Mouse (Mus musculus) urinary bladder, postnatal 14 days (tissue): ENCODE data around the gene Hlcs.
"Not testable (repeated sequence)": the region's sequence is repeated elsewhere in the genome, so short reads cannot be mapped to it uniquely, and the experiment has no call there.

Experiments
- DNase-seq: peaks from one replicate; pipeline ENCODE4 v3.0.0; 2021; ENCODE audit warnings: low spot score

Hlcs gene

GRCm38 (mm10) chr16:94313229-94314030, at the start of gene Hlcs:
Gene Hlcs, minus strand, starts transcription at chr16:94313571.
- DNase-seq = peak; percentile 98

DNA sequence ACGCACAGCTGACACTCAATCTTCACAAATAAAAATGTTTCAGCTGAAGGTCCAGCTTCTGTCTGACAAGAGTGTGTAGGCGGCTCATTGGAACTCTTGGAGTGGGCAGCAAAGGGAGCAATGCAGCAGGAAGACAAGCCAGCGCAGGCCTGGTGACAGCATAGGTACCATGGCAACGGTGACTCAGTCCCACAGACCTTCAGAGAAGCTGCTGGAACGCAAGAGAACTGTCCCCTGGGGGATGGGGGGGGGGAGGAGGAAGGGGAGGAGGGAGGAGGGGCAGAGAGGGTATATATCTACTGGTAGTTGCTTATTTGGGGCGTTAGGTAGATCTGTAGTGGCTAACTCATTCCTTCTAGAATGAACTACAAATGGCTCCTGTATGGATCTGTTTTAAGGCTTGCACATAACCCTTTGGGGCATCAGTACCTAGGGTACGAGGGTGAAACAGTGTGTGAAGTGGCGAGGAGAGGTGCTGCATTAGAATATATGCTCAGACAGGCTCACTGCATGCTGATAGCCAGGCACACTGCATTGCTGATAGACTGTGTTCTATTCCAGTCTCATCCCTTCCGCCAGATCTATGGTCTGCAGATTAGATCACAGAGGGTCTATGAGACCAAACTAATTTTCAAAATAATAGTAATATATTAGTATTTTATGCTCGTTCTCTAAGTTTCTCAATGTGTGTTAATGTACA, 49.0 kb upstream of the Hlcs start:
- DNase-seq = peak; percentile 73

DNA sequence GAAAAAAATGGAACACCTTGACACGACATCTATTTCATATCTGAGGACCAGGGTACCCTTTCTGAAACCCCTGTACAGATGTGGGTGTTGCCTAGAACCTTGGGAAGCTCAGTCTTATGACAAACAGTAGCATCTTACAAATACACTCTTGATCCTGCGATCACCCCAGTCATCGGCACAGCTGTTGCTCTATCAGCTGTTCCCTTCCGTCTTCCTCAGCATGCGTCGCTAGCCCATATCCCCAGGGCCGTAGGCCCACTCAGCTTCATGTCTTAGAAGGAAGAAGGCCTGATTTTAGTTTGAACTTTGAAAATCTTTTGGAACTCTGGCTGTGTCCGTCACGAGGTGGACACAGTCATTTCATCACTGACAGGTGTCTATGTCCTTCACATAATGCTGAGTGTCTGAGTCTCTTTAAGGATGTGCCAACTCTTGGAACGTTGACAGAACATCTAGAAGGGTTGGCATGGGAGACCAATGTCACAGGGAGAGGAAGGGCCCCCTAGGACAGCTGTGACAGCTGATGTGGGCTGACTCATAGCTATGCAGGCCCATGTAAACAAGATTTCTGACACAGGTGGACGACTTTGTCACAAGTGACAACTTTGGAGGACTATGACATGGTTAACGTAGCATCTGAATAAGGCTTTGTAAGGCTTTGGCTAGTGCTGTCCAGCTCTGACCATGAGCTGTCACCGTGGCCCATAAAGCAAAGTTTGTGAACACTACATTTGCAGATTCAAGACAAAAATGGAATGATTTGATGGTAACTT, 47.4 kb upstream of the Hlcs start:
- no peak for DNase-seq

GRCm38 (mm10) chr16:94358091-94358490, 44.7 kb upstream of the Hlcs start:
- DNase-seq = no peak

DNA sequence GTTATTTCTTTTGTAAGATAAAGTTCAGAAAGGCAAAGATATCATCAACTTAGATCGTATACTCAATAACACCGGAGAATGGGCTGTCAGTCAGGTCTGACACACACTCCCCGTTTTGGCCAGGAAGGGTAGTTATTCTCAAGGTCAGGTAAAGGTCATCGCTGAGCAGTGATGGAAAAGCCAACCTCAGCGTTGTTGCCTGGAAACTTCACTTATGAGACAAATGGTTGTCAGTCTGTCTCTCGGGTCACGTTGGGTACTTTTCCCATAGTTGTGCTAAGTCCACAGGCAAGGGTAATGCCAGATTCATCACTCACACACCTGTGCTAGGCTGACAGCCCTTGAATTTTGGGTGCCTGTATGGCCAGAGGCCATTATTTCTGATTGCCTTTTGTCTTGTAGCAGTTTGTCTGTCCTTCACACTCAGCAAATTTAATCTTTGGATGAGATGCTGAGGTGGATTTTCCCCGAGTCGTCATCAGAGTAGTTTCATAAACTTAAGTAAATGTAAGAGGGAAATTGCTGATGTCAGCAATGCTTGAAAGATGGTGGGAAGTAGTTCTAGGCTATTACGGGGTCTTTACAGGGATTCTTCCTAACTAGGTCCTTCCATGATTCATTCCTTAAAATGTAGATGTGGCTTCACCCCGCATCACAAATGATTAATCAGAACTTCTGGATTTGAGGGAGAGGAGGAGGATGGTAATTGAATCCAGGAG, 43.6 kb upstream of the Hlcs start:
- no peak for DNase-seq

- DNase-seq = no peak
Measured at GRCm38 (mm10) chr16:94356046-94356445, 42.7 kb upstream of the Hlcs start.

- DNase-seq = no peak
Measured at GRCm38 (mm10) chr16:94354450-94354849, 41.1 kb upstream of the Hlcs start.

DNA sequence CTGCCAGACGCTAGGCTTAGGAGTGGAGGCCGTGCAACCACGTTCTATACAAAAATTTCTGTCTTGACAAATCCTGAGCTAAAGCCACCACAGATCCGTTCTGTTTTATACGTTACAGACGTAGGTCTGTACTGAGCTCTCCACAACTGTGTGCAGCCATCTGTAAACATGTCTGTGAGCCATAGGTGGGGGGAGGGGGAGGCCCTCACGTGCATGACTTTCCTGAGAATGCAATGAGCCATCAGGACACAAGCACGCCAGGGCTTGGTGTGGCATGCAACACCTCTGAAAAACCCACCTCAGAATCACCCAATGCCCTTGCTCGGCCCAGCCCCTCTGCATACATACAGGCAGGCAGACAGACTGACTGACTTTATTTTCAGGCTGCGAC, 36.9 kb upstream of the Hlcs start:
- DNase-seq = no peak

GRCm38 (mm10) chr16:94349588-94350286, 36.4 kb upstream of the Hlcs start:
- DNase-seq = no peak

- DNase-seq = no peak
Measured at GRCm38 (mm10) chr16:94348779-94349178, 35.4 kb upstream of the Hlcs start.

DNA sequence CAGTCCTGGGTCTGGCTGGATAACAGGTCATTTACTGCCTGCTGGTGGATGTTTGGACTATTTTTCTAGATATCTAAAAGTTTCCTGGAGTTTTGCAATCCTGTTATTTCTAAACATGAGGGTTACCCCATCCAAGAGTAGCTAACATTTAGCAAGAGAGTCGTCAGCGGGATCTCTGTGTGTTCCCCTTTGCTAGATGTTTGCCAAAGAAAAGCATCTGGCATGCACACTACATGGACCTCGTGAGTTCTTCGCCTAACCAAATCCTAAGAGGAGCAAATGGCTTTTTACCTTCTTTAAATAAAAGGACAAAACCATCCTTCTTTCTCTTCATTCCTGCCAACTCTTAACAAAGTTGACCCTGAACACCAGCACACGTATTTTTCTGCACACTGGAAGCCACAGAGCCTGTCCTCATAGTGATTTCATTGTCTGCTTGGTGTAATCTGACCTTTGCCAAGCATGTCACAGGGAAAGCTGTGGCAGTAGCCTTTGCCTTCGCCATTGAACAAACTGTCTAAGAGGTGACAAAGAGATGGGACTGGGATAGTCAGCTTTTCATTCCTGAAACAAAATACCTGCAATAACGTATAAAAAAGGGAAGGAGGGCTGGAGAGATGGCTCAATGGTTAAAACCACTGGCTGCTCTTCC, 33.8 kb upstream of the Hlcs start:
- no peak for DNase-seq

DNA sequence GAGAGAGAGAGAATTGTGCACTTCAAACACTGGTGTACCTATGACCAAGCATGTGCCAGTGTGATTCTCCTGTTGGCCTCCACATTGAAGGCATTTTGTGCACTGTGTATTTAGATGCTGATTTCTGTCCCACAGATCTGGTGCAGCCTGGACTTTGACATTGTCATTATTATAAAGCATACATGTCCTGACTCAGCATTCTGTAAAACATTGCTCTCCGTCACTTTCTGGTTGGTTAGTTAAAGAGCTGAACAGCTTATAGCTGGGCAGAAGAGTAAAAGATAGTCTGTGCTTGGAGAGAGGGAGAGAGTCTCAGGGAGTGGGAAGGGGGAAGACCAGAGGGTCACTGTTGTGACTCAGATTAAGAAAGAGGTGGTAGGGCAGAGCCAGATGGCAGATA, 32.4 kb upstream of the Hlcs start:
- DNase-seq = no peak

- not testable (repeated sequence) for DNase-seq
Measured at GRCm38 (mm10) chr16:94339164-94340160, 26.1 kb upstream of the Hlcs start.

DNA sequence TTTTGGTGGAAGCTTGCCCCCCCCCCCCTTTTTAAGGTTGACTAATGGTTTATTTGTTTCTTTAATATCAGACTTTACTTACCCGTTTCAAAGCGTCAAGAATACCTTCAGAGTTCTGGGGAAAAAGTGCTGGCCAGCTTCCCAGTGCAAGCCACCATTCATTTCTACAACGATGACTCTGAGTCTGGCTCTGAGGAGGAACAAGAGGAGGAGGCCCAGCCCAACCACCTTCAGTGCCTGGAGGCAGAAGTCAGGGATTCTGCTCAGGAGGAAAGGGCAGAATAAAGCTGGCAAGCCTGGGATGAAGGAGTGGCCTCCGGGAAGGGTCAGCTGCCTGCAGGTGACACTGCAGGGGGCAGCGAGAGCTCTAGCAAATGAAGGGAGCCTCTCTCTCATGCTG, 22.3 kb upstream of the Hlcs start:
- DNase-seq = no peak

GRCm38 (mm10) chr16:94331886-94332252, 18.5 kb upstream of the Hlcs start:
- DNase-seq = peak; percentile 78

DNA sequence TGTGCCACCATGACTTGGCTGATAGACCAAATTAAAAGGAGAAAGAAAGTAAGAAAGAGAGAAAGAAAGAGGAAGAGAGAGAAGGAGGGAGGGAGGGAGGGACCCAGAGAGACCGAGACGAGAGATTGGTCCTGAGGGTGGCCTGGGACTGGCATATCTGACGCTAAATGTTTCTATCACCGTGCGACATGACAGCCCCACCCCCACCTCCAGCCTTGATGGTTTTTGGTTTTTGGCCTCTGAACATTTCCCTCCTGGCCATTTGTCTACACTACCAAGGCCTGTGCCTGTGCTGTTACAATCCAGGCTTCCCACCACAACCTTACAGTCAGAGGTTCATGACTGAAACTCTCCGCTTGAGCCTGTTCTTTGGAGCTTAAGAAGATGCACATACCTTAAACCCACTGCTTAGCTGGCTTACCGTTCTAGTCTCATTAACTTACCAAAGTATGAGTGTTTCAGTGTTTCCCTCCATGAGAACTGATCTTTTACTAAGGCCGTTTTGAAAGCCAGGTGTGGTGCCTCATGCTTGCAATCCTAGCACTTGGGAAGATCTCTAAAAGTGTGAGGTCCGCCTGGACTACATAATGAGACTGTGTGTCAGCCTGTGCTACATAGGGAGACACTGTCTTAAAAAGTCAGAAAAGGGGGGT, 18.0 kb upstream of the Hlcs start:
- no peak for DNase-seq

DNA sequence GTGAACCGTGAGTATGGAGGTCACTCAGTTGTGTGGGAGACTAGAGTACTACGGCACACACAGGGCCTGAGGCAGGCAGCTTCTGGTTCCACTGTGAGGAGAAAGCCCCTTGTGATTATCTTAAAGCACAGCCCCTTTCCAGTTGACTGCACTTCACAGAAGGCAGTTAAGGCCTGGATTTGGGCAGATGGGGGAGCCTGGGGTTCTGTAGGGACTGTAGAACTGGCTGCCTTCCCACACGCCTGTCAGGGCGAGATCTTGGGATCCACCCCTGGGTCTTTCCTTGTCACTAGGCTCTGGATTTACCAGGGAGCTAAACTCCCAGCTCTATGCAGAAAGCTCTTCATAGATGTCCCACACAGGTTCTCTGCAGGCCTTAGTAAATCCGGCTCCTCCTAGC, 17.1 kb upstream of the Hlcs start:
- DNase-seq = no peak

DNA sequence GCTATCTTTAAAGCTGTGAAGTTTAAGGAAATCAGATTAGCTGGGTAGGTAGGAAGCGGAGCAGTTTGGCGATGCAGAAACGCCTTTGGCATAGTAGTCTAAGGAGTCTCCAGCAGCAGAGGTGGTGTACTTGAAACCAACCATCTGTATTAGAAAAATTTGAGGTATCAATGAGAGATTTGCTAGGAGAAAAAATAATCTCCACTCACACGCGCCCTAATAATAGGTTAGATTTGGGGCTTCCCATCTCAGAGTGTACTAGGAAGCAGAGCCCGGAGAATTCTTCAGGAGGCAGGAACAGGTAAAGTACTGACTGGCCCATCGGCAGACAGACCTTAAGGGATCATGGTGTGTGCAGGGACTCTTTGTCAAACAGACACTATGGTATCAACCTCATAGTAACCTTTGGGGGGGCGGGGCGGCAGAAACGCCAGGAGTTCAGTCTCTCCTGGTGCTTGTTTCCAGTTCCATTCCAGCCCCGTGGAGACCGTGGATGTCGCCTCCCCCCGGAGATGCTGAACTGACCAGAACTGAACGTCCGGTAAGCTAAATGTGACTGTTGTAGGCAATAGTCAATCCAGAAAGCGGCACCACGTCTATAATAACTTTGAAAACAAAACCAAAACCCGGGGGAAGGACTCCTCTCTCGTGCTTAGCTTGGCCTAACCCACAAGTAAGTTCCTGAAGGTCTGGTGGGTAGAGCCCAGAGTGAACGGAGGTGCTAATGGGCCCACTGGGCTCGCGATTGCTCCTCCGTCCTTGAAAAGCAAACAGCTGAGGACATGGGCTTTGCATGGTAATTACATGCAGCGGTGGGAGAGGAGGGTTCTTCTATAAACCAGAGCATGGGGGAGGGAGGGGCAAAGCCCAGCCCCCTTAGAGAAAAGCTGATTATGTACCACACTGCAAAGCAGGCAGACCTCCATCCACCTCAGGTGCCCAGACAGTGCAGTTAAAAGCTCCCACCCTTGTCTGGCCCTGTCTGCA, 15.8 kb upstream of the Hlcs start:
- no peak for DNase-seq
